Mouse (Mus musculus) ES-Bruce4 (cell line): ENCODE results near the gene Fra10ac1. TPM values are rescaled to one million over a fixed set of nuclear protein-coding genes. Genes with fewer than 3 reads are reported as not detected.

Experiments used
- H3K27ac ChIP-seq: 2 replicates; pipeline ENCODE4 v1.5.1; 2012; ENCODE audit warnings: low read length, inconsistent platforms; ENCODE audit not compliant: insufficient read depth
- H3K27me3 ChIP-seq: 2 replicates; pipeline ENCODE4 v1.6.1; 2012; ENCODE audit warnings: mild to moderate bottlenecking, low read length, inconsistent platforms; ENCODE audit not compliant: control insufficient read depth, poor library complexity, insufficient read depth, severe bottlenecking
- H3K36me3 ChIP-seq: 2 replicates; pipeline ENCODE4 v1.6.1; 2012; ENCODE audit warnings: inconsistent platforms, mild to moderate bottlenecking, low read length, moderate library complexity; ENCODE audit not compliant: control insufficient read depth, poor library complexity, insufficient read depth, severe bottlenecking
- H3K4me1 ChIP-seq: one replicate; pipeline ENCODE4 v1.8.1; 2011; ENCODE audit warnings: low read length; ENCODE audit not compliant: control insufficient read depth, insufficient read depth
- H3K4me3 ChIP-seq: 2 replicates; pipeline ENCODE4 v1.5.1; 2011; ENCODE audit warnings: low read depth, mild to moderate bottlenecking, low read length
- H3K9ac ChIP-seq: 2 replicates; pipeline ENCODE4 v1.6.1; 2012; ENCODE audit warnings: low read depth, mild to moderate bottlenecking, inconsistent platforms; ENCODE audit not compliant: poor library complexity, severe bottlenecking
- H3K9me3 ChIP-seq: replicated peaks from 2 replicates; pipeline ENCODE4 v1.6.1; 2012; ENCODE audit warnings: mild to moderate bottlenecking, low read length, inconsistent platforms; ENCODE audit not compliant: control insufficient read depth, poor library complexity, insufficient read depth, severe bottlenecking
- CTCF ChIP-seq: IDR thresholded peaks from one replicate; pipeline ENCODE4 v1.8.1; 2011; ENCODE audit warnings: low read depth, low read length
- EP300 ChIP-seq: IDR thresholded peaks from 2 replicates; pipeline ENCODE4 v1.6.1; 2011; ENCODE audit warnings: low read depth, low read length; ENCODE audit not compliant: insufficient read depth
- POLR2A ChIP-seq: IDR thresholded peaks from one replicate; pipeline ENCODE4 v1.8.1; 2011; ENCODE audit warnings: low read length; ENCODE audit not compliant: insufficient read depth
- polyA plus RNA-seq: library from polyadenylated mRNA; stranded (reverse); fragments of >200 nt; gene quantifications from 2 replicates; pipeline ENCODE4 v1.2.4, GENCODE M21; 2011; ENCODE audit warnings: low read depth; ENCODE audit not compliant: missing spikeins, insufficient read depth, insufficient read length

The Fra10ac1 gene
- polyA plus RNA-seq, 1 experiment = 46.0 TPM

DNA sequence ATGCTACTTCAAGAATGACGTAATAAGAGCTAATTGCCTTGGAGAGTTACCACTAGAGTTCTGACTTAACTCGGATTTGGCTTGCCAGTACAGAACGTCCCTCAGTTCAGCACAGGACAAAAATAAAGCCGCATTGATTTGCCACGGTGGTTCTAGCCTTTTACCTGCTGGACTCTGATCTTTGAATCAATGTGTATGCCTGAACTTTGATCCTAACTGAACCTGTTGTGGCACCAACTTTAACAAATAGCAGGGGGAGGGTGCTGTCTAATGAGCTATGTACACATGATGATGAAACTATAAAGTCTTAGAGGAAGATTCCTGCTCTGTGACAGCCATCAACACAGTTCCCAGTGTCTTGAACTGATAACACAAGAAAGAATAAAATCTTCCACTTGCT is 32.5 kb downstream of the Fra10ac1 start:
- Histone ChIP-seq H3K9me3 (no peaks in the 10 kb centered on the region), H3K9ac (no peak overlapping the region), H3K4me3 (no peak overlapping the region), H3K27me3 (no peaks in the 10 kb centered on the region), H3K4me1 (no peaks in the 10 kb centered on the region), H3K27ac (no peak overlapping the region), H3K36me3 (peaks cover 2% of the 10 kb centered on the region)
- no peak for TF ChIP-seq EP300
- no peak for TF ChIP-seq POLR2A
- no peak for TF ChIP-seq CTCF

DNA sequence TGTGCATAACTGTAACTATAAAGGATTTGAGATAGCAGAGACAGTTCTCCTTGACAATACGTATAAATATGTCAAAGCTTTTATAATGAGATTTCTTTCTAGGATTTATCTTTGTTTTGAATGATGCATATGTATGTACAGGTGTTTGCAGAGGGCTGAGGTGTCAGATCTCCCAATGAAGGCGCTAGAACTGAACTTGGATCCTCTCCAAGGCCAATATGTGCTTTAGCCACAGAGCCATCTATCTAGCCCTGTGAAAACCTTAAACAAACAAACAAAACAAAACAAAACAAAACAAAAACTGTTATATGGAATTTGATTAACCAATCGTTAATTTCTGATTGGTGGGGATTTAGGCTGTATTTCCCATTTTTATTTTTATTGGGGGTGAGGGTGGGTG is 33.4 kb downstream of the Fra10ac1 start:
- no peak overlapping the region for H3K27ac ChIP-seq
- peaks cover 2% of the 10 kb centered on the region for H3K36me3 ChIP-seq
- no peak overlapping the region for H3K4me3 ChIP-seq
- no peak for TF ChIP-seq POLR2A
- TF ChIP-seq EP300 = no peak
- TF ChIP-seq CTCF = no peak
- H3K9ac ChIP-seq = no peak overlapping the region
- no peaks in the 10 kb centered on the region for H3K4me1 ChIP-seq
- no peaks in the 10 kb centered on the region for H3K9me3 ChIP-seq
- H3K27me3 ChIP-seq = no peaks in the 10 kb centered on the region

DNA sequence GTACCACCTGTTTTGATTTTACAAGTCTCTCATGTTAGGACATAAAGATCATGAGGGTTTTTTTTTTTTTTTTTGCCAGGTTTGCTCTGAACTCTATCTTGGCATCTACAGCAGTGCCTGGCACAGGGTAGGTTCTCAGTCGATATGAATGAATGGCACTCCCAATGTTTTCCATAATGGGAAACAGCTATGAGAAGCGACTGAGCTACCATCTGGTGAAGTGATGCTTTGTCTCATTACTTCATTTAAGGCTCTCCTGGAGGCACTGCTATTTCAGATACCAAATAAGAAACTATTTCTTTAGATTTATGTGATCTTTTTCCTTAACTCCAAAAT is 36.6 kb downstream of the Fra10ac1 start:
- TF ChIP-seq EP300 = no peak
- TF ChIP-seq CTCF = no peak
- TF ChIP-seq POLR2A = no peak

DNA sequence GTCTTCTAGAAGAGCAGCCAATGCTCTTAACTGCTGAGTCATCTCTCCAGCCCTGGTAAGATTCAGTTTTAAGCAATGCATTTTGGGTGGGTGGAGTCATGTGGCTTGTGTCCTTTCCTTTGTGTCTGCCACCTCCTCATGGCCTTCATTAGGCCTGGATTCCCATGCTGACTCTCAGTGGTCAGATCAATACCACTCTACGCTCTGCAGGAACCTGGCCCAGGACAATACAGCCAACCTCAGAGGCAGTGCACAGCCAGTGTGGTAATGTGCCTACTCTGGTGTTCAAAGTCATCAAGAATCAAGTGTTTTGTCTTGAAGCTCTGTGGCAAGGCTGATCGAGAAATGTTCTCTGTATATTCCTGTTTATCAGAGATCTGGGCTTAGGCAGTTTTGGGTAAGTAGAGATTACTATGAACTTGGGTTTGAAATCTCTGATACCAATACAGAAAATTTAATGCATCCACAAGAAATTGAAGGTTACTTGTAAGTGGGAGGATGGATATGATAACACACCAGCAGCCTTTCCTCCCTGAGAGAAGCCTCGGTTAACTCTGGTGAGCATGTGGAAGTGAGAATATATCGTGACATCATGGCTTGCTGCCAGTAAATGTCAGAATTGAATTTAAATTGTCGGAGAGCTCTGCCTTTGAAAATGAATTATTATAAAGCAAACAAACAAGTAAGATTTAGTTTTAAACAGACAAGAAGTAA is 37.2 kb downstream of the Fra10ac1 start:
- H3K36me3 ChIP-seq = peaks cover 2% of the 10 kb centered on the region; the same call in 1 of the 2 replicates
- TF ChIP-seq EP300 = no peak
- no peak for TF ChIP-seq POLR2A
- TF ChIP-seq CTCF = no peak
- H3K9me3 ChIP-seq = no peaks in the 10 kb centered on the region
- H3K4me1 ChIP-seq = no peaks in the 10 kb centered on the region
- no peak overlapping the region for H3K9ac ChIP-seq
- no peaks in the 10 kb centered on the region for H3K27me3 ChIP-seq
- H3K27ac ChIP-seq = no peak overlapping the region
- no peak overlapping the region for H3K4me3 ChIP-seq

More for the DNA sequence above, 36.6 kb downstream of the Fra10ac1 start:
- Histone ChIP-seq H3K4me1 (no peaks in the 10 kb centered on the region), H3K4me3 (no peak overlapping the region), H3K36me3 (peaks cover 2% of the 10 kb centered on the region; the same call in 1 of the 2 replicates), H3K27ac (no peak overlapping the region), H3K9me3 (no peaks in the 10 kb centered on the region), H3K9ac (no peak overlapping the region), H3K27me3 (no peaks in the 10 kb centered on the region)

DNA sequence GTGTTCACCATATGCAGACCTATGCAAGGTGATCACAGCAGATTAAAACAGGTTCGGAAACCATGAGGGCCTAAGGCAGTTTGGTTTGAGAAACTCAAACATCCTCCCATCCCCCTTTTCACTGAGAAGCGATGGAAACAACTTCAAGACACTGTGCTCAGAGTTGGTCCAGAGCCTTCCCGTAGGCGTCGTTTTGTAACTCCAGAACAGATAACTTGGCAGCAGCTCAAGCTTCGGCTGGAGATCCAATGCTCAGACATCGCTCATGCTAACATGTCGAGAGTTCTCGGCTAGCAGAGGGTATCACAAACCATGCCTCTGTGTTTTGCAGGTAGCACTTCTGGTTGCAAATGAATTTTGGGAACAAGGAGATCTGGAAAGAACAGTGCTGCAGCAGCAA is 44.3 kb downstream of the Fra10ac1 start:
- H3K4me3 ChIP-seq = no peak overlapping the region
- no peaks in the 10 kb centered on the region for H3K4me1 ChIP-seq
- H3K27ac ChIP-seq = no peak overlapping the region
- no peak overlapping the region for H3K9ac ChIP-seq
- TF ChIP-seq POLR2A (no peak), CTCF (no peak), EP300 (no peak)
- H3K9me3 ChIP-seq = no peaks in the 10 kb centered on the region
- H3K36me3 ChIP-seq = no peaks in the 10 kb centered on the region
- no peaks in the 10 kb centered on the region for H3K27me3 ChIP-seq

DNA sequence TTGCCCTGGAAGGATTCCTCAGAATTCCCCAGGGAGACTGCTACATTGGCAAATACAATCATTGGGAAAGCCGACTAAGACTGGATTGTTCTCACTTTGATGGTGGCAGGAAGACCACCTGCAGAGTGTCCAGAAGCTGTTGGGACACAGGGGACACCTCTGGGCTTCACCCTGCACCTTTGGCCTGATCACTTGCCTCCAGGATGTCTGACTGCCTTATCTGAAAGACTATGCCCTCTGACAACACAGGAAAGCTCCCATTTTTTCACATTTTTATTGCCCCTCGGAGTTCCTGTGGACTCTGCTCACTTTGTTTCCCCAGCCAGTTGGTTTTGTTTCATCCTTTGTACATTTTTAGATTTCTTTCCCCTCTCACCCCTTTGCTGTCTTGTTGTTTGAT is 59.3 kb downstream of the Fra10ac1 start:
- Histone ChIP-seq H3K4me3 (no peak overlapping the region), H3K27me3 (no peaks in the 10 kb centered on the region), H3K36me3 (no peaks in the 10 kb centered on the region), H3K4me1 (no peaks in the 10 kb centered on the region), H3K9ac (no peak overlapping the region), H3K27ac (no peak overlapping the region), H3K9me3 (no peaks in the 10 kb centered on the region)
- TF ChIP-seq EP300 (no peak), POLR2A (no peak), CTCF (no peak)
